Mouse (Mus musculus): ENCODE measurements around the gene Tsn.

Tsn gene

GRCm38 (mm10) chr1:118311622-118312326, at the start of gene Tsn:
TSS of gene Tsn (minus strand) at chr1:118311739.
- peak; percentile 39 for DNase-seq (ENCODE audit: low read depth)

- no peak for DNase-seq (ENCODE audit: low read depth)
These were observed 47.7 kb upstream of the Tsn start for GRCm38 (mm10) chr1:118359071-118359761.

GRCm38 (mm10) chr1:118349922-118350321, 38.4 kb upstream of the Tsn start:
- no peak for DNase-seq (ENCODE audit: low read depth)

GRCm38 (mm10) chr1:118343649-118344435, 32.3 kb upstream of the Tsn start:
- DNase-seq (ENCODE audit: low read depth), result no peak

- DNase-seq (ENCODE audit: low read depth), result no peak
These were observed 26.4 kb upstream of the Tsn start for GRCm38 (mm10) chr1:118337921-118338320.

- peak; percentile 28 for DNase-seq (ENCODE audit: low read depth)
These were observed 24.3 kb upstream of the Tsn start for GRCm38 (mm10) chr1:118335847-118336246.

- DNase-seq (ENCODE audit: low read depth), result no peak
These were observed 23.5 kb upstream of the Tsn start for GRCm38 (mm10) chr1:118334749-118335713.

GRCm38 (mm10) chr1:118321661-118322201, 10.2 kb upstream of the Tsn start, which contains the start of gene Nifk:
TSS of gene Nifk (plus strand) at chr1:118321839.
- DNase-seq (ENCODE audit: low read depth), result peak; percentile 97

GRCm38 (mm10) chr1:118320696-118321095, 9.2 kb upstream of the Tsn start:
- peak; percentile 61 for DNase-seq (ENCODE audit: low read depth)

GRCm38 (mm10) chr1:118310780-118311621, 538 bp downstream of the Tsn start:
- peak; percentile 87 for DNase-seq (ENCODE audit: low read depth)

GRCm38 (mm10) chr1:118297719-118298118, 13.8 kb downstream of the Tsn start:
- no peak for DNase-seq (ENCODE audit: low read depth)

- DNase-seq (ENCODE audit: low read depth), result no peak
These were observed 14.9 kb downstream of the Tsn start for GRCm38 (mm10) chr1:118296673-118297072.

GRCm38 (mm10) chr1:118294826-118295225, 16.7 kb downstream of the Tsn start:
- no peak for DNase-seq (ENCODE audit: low read depth)

GRCm38 (mm10) chr1:118294192-118294591, 17.3 kb downstream of the Tsn start:
- DNase-seq (ENCODE audit: low read depth), result no peak

GRCm38 (mm10) chr1:118292291-118292690, 19.2 kb downstream of the Tsn start:
- no peak for DNase-seq (ENCODE audit: low read depth)

- no peak for DNase-seq (ENCODE audit: low read depth)
These were observed 36.4 kb downstream of the Tsn start for GRCm38 (mm10) chr1:118275139-118275538.

- no peak for DNase-seq (ENCODE audit: low read depth)
These were observed 59.6 kb downstream of the Tsn start for GRCm38 (mm10) chr1:118251931-118252330.

Data from naive thymus-derived CD4-positive, alpha-beta T cell, adult 2 months (primary cell).